Mouse (Mus musculus) midbrain, postnatal 0 days (tissue): Measurements from ENCODE around the gene Gm20388. TPM values are rescaled to one million over a fixed set of nuclear protein-coding genes. Genes with fewer than 3 reads are reported as not detected.

Experiments used
- ATAC-seq: fragments of 200-750 bp; cut with Nextera tagmentation; 2 replicates; pipeline ENCODE4 v1.8.0; 2017; ENCODE audit warnings: moderate number of reproducible peaks, mild to moderate bottlenecking, moderate TSS enrichment, moderate library complexity; ENCODE audit not compliant: low FRiP score
- DNase-seq: peaks from one replicate; pipeline ENCODE4 v3.0.0-alpha.2; 2015; ENCODE audit warnings: low spot score
- H3K27ac ChIP-seq: fragments of 300-500 bp; sonication (generic); 2 replicates; pipeline ENCODE4 v1.5.1; 2014; ENCODE audit warnings: low read depth, mild to moderate bottlenecking, low read length, mixed read lengths
- H3K27me3 ChIP-seq: fragments of 300-500 bp; sonication (generic); 2 replicates; pipeline ENCODE4 v1.6.1; 2014; ENCODE audit warnings: low read length, control low read depth, mixed read lengths; ENCODE audit not compliant: insufficient read depth
- H3K36me3 ChIP-seq: fragments of 300-500 bp; sonication (generic); 2 replicates; pipeline ENCODE4 v1.6.1; 2014; ENCODE audit warnings: low read length, control low read depth, mixed read lengths; ENCODE audit not compliant: insufficient read depth
- H3K4me1 ChIP-seq: fragments of 300-500 bp; sonication (generic); 2 replicates; pipeline ENCODE4 v1.6.1; 2014; ENCODE audit warnings: mild to moderate bottlenecking, control low read depth, antibody characterized with exemption, low read length, mixed read lengths; ENCODE audit not compliant: insufficient read depth
- H3K4me2 ChIP-seq: fragments of 300-500 bp; sonication (generic); 2 replicates; pipeline ENCODE4 v1.6.1; 2014; ENCODE audit warnings: low read depth, mild to moderate bottlenecking, low read length, mixed read lengths; ENCODE audit not compliant: poor library complexity, severe bottlenecking
- H3K4me3 ChIP-seq: fragments of 300-500 bp; sonication (generic); 2 replicates; pipeline ENCODE4 v1.5.1; 2014; ENCODE audit warnings: low read depth, mild to moderate bottlenecking, low read length, moderate library complexity
- H3K9ac ChIP-seq: fragments of 300-500 bp; sonication (generic); replicated peaks from 2 replicates; pipeline ENCODE4 v1.6.1; 2014; ENCODE audit warnings: mild to moderate bottlenecking, low read length, moderate library complexity, mixed read lengths; ENCODE audit not compliant: poor library complexity, severe bottlenecking
- H3K9me3 ChIP-seq: fragments of 300-500 bp; sonication (generic); 2 replicates; pipeline ENCODE4 v1.6.1; 2016; ENCODE audit warnings: low read length, control low read depth
- CTCF ChIP-seq: IDR thresholded peaks from 2 replicates; pipeline ENCODE4 v1.5.1; 2016; ENCODE audit warnings: antibody characterized with exemption, mild to moderate bottlenecking
- WGBS: fragments of 180-500 bp; shearing (Covaris S2); extraction: QIAGEN DNeasy Blood & Tissue Kit; methylation state at CpG from one replicate; pipeline ENCODE4 v1.1.7; 2014; 5-methylcytosine and 5-hydroxymethylcytosine counted together
- polyA plus RNA-seq: library from polyadenylated mRNA; unstranded; fragments of >200 nt; fragmentation: Nextera tagmentation; extraction: Ambion mirVana; gene quantifications from 2 replicates; pipeline ENCODE4 v1.2.1, GENCODE M21; 2015
- total RNA-seq: library from RNA; depleted of rRNA; stranded (reverse); fragments of >200 nt; gene quantifications from 2 replicates; pipeline ENCODE4 v1.2.3, GENCODE M21; 2014

Gm20388 gene
- total and polyA plus RNA-seq, 2 experiments from 2014 or later, result 74.2 TPM; not detected in 1

- ATAC-seq, result no peak
- no peak overlapping the region for H3K9ac ChIP-seq
- no peaks in the 10 kb centered on the region for H3K9me3 ChIP-seq
- no peak overlapping the region for H3K4me3 ChIP-seq
- peak overlapping the region; percentile 26; the same call in 1 of the 2 replicates for H3K4me2 ChIP-seq
- no peaks in the 10 kb centered on the region for H3K4me1 ChIP-seq
- H3K27ac ChIP-seq, result no peak overlapping the region
- WGBS, result under 1% methylated on average over 34 of the region's 36 CpGs
- DNase-seq, result peak; percentile 80
- peak; percentile 70 for TF ChIP-seq CTCF
- peaks cover 93% of the 10 kb centered on the region for H3K27me3 ChIP-seq
- H3K36me3 ChIP-seq, result no peaks in the 10 kb centered on the region
Observed at GRCm38 (mm10) chr8:121125311-121125876, 1214.8 kb downstream of the Gm20388 start.

- WGBS, result 9% methylated on average over 6 of the region's 6 CpGs
- H3K4me1 ChIP-seq, result no peaks in the 10 kb centered on the region
- no peak overlapping the region for H3K4me3 ChIP-seq
- no peak overlapping the region for H3K4me2 ChIP-seq
- no peak for DNase-seq
- H3K27ac ChIP-seq, result no peak overlapping the region
- no peak for TF ChIP-seq CTCF
- no peaks in the 10 kb centered on the region for H3K36me3 ChIP-seq
- ATAC-seq, result no peak
- H3K27me3 ChIP-seq, result peaks cover 93% of the 10 kb centered on the region
- no peak overlapping the region for H3K9ac ChIP-seq
- H3K9me3 ChIP-seq, result no peaks in the 10 kb centered on the region
Observed at GRCm38 (mm10) chr8:121126191-121126590, 1215.5 kb downstream of the Gm20388 start.

GRCm38 (mm10) chr8:121126694-121127093, 1216.1 kb downstream of the Gm20388 start:
- TF ChIP-seq CTCF, result no peak
- Histone ChIP-seq H3K4me1 (no peaks in the 10 kb centered on the region), H3K9me3 (no peaks in the 10 kb centered on the region), H3K27ac (no peak overlapping the region), H3K4me3 (no peak overlapping the region), H3K27me3 (peaks cover 92% of the 10 kb centered on the region), H3K36me3 (no peaks in the 10 kb centered on the region), H3K4me2 (no peak overlapping the region), H3K9ac (no peak overlapping the region)
- DNase-seq, result no peak
- ATAC-seq, result no peak
- WGBS, result 4% methylated on average over 6 of the region's 6 CpGs

GRCm38 (mm10) chr8:121127291-121127701, 1216.7 kb downstream of the Gm20388 start:
- DNase-seq, result no peak
- H3K4me3 ChIP-seq, result no peak overlapping the region
- no peak for ATAC-seq
- H3K27me3 ChIP-seq, result peaks cover 92% of the 10 kb centered on the region
- no peaks in the 10 kb centered on the region for H3K4me1 ChIP-seq
- no peaks in the 10 kb centered on the region for H3K9me3 ChIP-seq
- no peak overlapping the region for H3K9ac ChIP-seq
- no peak for TF ChIP-seq CTCF
- H3K27ac ChIP-seq, result no peak overlapping the region
- WGBS, result 1% methylated on average over 11 of the region's 11 CpGs
- H3K4me2 ChIP-seq, result no peak overlapping the region
- H3K36me3 ChIP-seq, result no peaks in the 10 kb centered on the region

GRCm38 (mm10) chr8:121127756-121128375, 1217.2 kb downstream of the Gm20388 start, which contains the start of gene Foxl1:
Gene Foxl1 (plus strand): TSS chr8:121127940.
- H3K4me3 ChIP-seq, result peak within 1 kb of the TSS; percentile 9; the same call in 1 of the 2 replicates
- WGBS, result under 1% methylated on average over 43 of the region's 43 CpGs
- H3K27ac ChIP-seq, result no peak within 1 kb of the TSS
- no peak for TF ChIP-seq CTCF
- DNase-seq (no peak), ATAC-seq (no peak)
- H3K4me1 ChIP-seq, result no peaks in the 10 kb centered on the region
- H3K27me3 ChIP-seq, result peaks cover 88% of the 10 kb centered on the region
- H3K9me3 ChIP-seq, result no peaks in the 10 kb centered on the region
- H3K9ac ChIP-seq, result no peak within 1 kb of the TSS
- no peaks in the 10 kb centered on the region for H3K36me3 ChIP-seq
- 0 out of 2 replicates have a peak within 1 kb of the TSS, but pooled peaks have one; percentile 9 for H3K4me2 ChIP-seq

GRCm38 (mm10) chr8:121128531-121129264, 1218.1 kb downstream of the Gm20388 start:
- Histone ChIP-seq H3K27me3 (peaks cover 80% of the 10 kb centered on the region), H3K4me1 (no peaks in the 10 kb centered on the region), H3K4me2 (no peak overlapping the region), H3K9me3 (no peaks in the 10 kb centered on the region), H3K9ac (no peak overlapping the region), H3K36me3 (no peaks in the 10 kb centered on the region), H3K4me3 (peak overlapping the region; percentile 9; the same call in 1 of the 2 replicates), H3K27ac (no peak overlapping the region)
- DNase-seq (no peak), ATAC-seq (no peak)
- 1% methylated on average over 52 of the region's 55 CpGs for WGBS
- no peak for TF ChIP-seq CTCF
